Mouse (Mus musculus) midbrain, embryonic 12.5 days (tissue): ENCODE measurements around the gene Arel1. TPM values are rescaled to one million over a fixed set of nuclear protein-coding genes. Genes with fewer than 3 reads are reported as not detected.

Experiments
- ATAC-seq: fragments of 200-750 bp; cut with Nextera tagmentation; 2 replicates; pipeline ENCODE4 v1.8.0; 2017; ENCODE audit warnings: low read depth, moderate TSS enrichment, moderate library complexity; ENCODE audit not compliant: low FRiP score
- H3K27ac ChIP-seq: fragments of 300-500 bp; sonication (generic); replicated peaks from 2 replicates; pipeline ENCODE4 v1.5.1; 2016; ENCODE audit warnings: mild to moderate bottlenecking
- H3K27me3 ChIP-seq: fragments of 300-500 bp; sonication (generic); 2 replicates; pipeline ENCODE4 v1.6.1; 2016; ENCODE audit warnings: mild to moderate bottlenecking
- H3K36me3 ChIP-seq: fragments of 300-500 bp; sonication (generic); 2 replicates; pipeline ENCODE4 v1.6.1; 2016
- H3K4me1 ChIP-seq: fragments of 300-500 bp; sonication (generic); 2 replicates; pipeline ENCODE4 v1.6.1; 2016
- H3K4me2 ChIP-seq: fragments of 300-500 bp; sonication (generic); replicated peaks from 2 replicates; pipeline ENCODE4 v1.6.1; 2016; ENCODE audit warnings: mild to moderate bottlenecking, moderate library complexity
- H3K4me3 ChIP-seq: fragments of 300-500 bp; sonication (generic); 2 replicates; pipeline ENCODE4 v1.5.1; 2016; ENCODE audit warnings: mild to moderate bottlenecking
- H3K9ac ChIP-seq: fragments of 300-500 bp; sonication (generic); replicated peaks from 2 replicates; pipeline ENCODE4 v1.6.1; 2016; ENCODE audit warnings: mild to moderate bottlenecking, moderate library complexity
- H3K9me3 ChIP-seq: fragments of 300-500 bp; sonication (generic); 2 replicates; pipeline ENCODE4 v1.6.1; 2016; ENCODE audit warnings: mild to moderate bottlenecking
- WGBS: fragments of 180-500 bp; shearing (Covaris S2); methylation state at CpG from one replicate; pipeline ENCODE4 v1.1.7; 2016; 5-methylcytosine and 5-hydroxymethylcytosine counted together
- polyA plus RNA-seq: library from polyadenylated mRNA; unstranded; fragments of >200 nt; fragmentation: Nextera tagmentation; extraction: Ambion mirVana; gene quantifications from 2 replicates; pipeline ENCODE4 v1.2.1, GENCODE M21; 2016

The Arel1 gene
- 29.2 and 31.0 TPM in 2 replicates for polyA plus RNA-seq

DNA sequence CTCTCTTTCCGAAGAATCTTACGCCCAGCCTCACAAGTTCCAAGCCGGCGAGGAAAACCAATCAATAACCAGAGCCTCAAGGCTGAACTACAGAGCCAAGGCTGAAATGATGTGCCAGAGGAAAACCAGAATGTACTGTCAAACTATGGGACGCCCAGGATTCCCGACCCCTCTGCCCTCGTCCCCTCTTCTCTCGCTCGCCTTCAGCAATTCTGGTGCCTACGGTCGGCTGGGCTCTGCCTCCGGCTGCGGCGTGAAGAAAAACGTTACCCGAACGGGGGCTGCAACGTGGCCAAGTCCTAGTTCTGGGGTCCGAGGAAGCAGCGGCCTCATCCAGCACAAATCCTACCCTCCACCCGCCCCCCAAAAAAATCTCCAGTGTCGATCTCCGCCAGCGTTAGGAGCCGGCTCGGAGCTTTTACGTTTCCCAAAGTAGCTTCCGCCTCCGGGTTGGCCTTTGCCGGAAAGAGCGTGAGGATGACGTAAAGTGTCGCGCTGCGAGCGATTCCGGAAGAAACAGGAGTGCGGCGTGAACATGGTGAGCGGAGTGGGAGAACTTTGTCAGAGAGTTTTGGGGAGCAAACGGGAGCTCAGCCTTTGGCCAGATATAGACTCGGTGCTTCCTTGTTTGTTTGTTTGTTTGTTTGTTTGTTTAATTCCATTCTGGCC lies at the start of gene Arel1, which contains the start of gene Fcf1:
Arel1 (minus strand) TSS at position 473 of the 669 bp plus-strand sequence.
Fcf1 (plus strand) TSS at position 470 of the 669 bp plus-strand sequence.
- under 1% methylated on average over 42 of the region's 42 CpGs for WGBS
- Histone ChIP-seq H3K27ac (peak within 1 kb of the TSS; percentile 60; the same call in 1 of the 2 replicates), H3K4me2 (peak within 1 kb of the TSS; percentile 90), H3K9ac (peak within 1 kb of the TSS; percentile 83), H3K4me3 (peak within 1 kb of the TSS; percentile 81), H3K36me3 (peaks cover 24% of the 10 kb centered on the region), H3K9me3 (no peaks in the 10 kb centered on the region), H3K27me3 (no peaks in the 10 kb centered on the region), H3K4me1 (peaks cover 19% of the 10 kb centered on the region)
- ATAC-seq, result peak; percentile 41; the same call in 1 of the 2 replicates

DNA sequence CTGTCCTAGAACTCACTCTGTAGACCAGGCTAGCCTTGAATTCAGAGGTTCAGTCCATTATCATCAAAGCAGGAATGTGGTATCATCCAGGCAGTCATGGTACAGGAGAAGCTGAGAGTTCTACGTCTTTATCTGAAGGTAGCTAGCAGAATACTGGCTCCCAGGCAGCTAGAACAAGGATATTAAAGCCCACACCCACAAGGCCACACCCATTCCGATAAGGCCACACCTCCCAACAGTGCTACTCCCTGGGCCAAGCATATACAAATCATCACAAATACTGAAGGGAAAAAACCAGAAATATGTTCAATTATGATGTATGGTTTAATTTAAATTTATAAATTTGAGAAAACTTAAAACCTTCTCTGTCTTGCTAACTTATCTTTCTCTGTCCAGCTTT lies 41.5 kb upstream of the Arel1 start:
- Histone ChIP-seq H3K4me1 (no peaks in the 10 kb centered on the region), H3K4me2 (no peak overlapping the region), H3K27ac (no peak overlapping the region), H3K9me3 (no peaks in the 10 kb centered on the region), H3K9ac (no peak overlapping the region), H3K4me3 (no peak overlapping the region), H3K27me3 (no peaks in the 10 kb centered on the region), H3K36me3 (peaks cover 46% of the 10 kb centered on the region)
- ATAC-seq, result no peak
- WGBS, result 97% methylated on average over 2 of the region's 2 CpGs

DNA sequence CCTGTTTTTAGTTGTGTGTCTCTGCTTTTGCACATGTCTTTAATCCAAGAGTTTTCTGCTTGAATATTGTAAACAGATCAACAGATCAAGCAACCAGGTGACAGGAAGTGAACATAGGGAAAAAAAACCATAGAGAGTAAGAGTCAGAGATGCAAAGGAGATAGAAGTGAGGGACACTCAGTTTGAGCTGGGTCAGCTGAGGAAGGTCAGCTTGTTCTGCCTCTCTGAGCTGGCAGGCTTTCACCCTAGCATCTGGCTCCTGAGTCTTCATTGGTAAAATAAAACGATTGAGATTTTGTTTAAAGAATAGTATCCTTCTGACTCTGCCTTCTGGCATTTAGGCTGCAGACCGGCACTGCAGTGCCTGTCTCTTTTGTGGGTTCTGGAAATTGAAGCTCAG lies 39.8 kb upstream of the Arel1 start:
- no peak overlapping the region for H3K27ac ChIP-seq
- no peaks in the 10 kb centered on the region for H3K4me1 ChIP-seq
- H3K9me3 ChIP-seq, result no peaks in the 10 kb centered on the region
- no peaks in the 10 kb centered on the region for H3K27me3 ChIP-seq
- H3K36me3 ChIP-seq, result peaks cover 35% of the 10 kb centered on the region
- no peak overlapping the region for H3K4me3 ChIP-seq
- H3K9ac ChIP-seq, result no peak overlapping the region
- H3K4me2 ChIP-seq, result no peak overlapping the region
- WGBS, result 90% methylated on average over 2 of the region's 2 CpGs
- ATAC-seq, result no peak

DNA sequence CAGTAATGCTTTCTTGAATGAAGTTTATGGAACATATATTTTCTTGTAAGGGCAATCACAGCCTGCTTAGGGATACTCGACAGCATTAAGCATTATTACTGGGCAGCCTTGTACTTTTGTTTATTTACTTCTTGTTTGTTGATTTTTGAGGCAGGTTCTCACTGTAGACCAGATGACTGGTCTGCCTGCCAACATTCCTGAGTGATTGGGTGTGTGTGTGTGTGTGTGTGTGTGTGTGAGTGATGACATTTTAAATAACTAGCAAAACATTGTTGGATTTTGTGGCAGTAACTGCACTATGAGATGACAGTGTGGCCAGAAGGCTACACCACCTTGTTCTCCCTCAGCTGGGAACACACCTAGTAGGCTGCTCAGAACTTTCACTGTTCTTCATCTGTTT lies 39.1 kb upstream of the Arel1 start:
- peaks cover 33% of the 10 kb centered on the region for H3K36me3 ChIP-seq
- no peaks in the 10 kb centered on the region for H3K9me3 ChIP-seq
- no peak overlapping the region for H3K4me3 ChIP-seq
- ATAC-seq, result no peak
- no peak overlapping the region for H3K9ac ChIP-seq
- no peak overlapping the region for H3K4me2 ChIP-seq
- 96% methylated on average over 1 of the region's 1 CpGs for WGBS
- H3K27me3 ChIP-seq, result no peaks in the 10 kb centered on the region
- no peak overlapping the region for H3K27ac ChIP-seq
- H3K4me1 ChIP-seq, result no peaks in the 10 kb centered on the region

DNA sequence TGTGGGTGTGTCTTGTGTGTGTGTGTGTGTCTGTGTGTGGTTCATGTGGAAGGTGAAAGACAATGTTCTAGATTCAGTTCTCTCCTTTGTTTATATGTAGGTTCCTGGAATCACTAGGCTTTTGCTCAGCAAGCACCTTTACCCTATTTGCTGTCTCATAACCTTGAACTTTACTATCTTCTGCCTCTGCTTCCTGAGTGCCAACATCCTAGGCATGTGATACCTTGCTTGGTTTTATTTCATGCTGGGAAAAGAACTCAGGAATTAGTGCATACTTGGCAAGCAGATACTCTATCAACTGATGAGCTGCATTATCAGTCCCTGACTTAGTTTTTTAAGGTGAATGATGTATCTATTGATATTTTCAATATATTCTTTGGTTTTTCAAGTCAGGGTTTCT lies 36.3 kb upstream of the Arel1 start:
- Histone ChIP-seq H3K27ac (no peak overlapping the region), H3K27me3 (no peaks in the 10 kb centered on the region), H3K4me1 (no peaks in the 10 kb centered on the region), H3K4me3 (no peak overlapping the region), H3K36me3 (peaks cover 18% of the 10 kb centered on the region), H3K9ac (no peak overlapping the region), H3K4me2 (no peak overlapping the region), H3K9me3 (no peaks in the 10 kb centered on the region)
- ATAC-seq, result no peak

DNA sequence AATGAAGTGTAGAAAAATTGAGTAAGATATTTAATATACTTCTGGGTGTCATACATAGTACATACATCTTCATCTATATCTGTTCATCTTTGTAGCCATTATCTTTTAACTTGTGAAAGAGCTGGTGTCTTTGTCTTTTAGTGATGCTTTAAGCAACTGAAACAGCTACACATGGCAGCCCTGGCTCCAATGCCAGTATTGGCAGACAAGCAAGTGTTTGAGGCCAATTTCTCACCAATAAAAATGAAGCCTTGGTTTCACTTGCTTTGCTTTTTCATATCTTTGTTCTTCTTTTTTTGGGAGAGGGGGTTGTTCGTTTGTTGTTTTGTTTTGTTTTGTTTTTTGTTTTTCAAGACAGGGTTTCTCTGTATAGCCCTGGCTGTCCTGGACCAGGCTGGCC lies 35.5 kb upstream of the Arel1 start:
- ATAC-seq, result no peak
- no peak overlapping the region for H3K9ac ChIP-seq
- no peak overlapping the region for H3K27ac ChIP-seq
- no peaks in the 10 kb centered on the region for H3K27me3 ChIP-seq
- no peak overlapping the region for H3K4me3 ChIP-seq
- H3K9me3 ChIP-seq, result no peaks in the 10 kb centered on the region
- peaks cover 12% of the 10 kb centered on the region for H3K36me3 ChIP-seq
- H3K4me2 ChIP-seq, result no peak overlapping the region
- WGBS, result 96% methylated on average over 1 of the region's 1 CpGs
- no peaks in the 10 kb centered on the region for H3K4me1 ChIP-seq

DNA sequence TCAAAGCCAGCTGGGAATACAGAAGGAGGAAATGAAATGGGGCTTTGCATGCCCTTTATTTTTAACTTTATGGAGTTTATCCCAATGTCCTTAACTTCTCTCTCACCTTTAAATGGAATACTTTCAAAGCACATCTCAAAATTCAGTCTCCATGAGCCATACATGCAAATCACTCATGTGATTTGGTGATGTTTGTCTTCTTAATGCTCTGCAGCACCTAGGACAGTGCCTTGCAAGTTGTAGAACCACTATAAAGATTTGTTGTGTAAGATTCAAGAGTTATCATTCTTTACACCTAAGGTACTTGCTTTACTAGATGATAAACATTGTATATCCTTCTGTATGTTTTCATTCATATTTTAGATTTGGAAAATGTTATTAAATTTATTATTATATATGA lies 28.4 kb upstream of the Arel1 start:
- Histone ChIP-seq H3K4me3 (peak overlapping the region; percentile 87), H3K4me1 (peaks cover 22% of the 10 kb centered on the region), H3K9ac (peak overlapping the region; percentile 15; the same call in 1 of the 2 replicates), H3K4me2 (peak overlapping the region; percentile 97), H3K27me3 (no peaks in the 10 kb centered on the region), H3K27ac (no peak overlapping the region), H3K36me3 (0 out of 2 replicates have a peak, but pooled peaks cover 6% of the 10 kb centered on the region), H3K9me3 (no peaks in the 10 kb centered on the region)
- ATAC-seq, result no peak

DNA sequence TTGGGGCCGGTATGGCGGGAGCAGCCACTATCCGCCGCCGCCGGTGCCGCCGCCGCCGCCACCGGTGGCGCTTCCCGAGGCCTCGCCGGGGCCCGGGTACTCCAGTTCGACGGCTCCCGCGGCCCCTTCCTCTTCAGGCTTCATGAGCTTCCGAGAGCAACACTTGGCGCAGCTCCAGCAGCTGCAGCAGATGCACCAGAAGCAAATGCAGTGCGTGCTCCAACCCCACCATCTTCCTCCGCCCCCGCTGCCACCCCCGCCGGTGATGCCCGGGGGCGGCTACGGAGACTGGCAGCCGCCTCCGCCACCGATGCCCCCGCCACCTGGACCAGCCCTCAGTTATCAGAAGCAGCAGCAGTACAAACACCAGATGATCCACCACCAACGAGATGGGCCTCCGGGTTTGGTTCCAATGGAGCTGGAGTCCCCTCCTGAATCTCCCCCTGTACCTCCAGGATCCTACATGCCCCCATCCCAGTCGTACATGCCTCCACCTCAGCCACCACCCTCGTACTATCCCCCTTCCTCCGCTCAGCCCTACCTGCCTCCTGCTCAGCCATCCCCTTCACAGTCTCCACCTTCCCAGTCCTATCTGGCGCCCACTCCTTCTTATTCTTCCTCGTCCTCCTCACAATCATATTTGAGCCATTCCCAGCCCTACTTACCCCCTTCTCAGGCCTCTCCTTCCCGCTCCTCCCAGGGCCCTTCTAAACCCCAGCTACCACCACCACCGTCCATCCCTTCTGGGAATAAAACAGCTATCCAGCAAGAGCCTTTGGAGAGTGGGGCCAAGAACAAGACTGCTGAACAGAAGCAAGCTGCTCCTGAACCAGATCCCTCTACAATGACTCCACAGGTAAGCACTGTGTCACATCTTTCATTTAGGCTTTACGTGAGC lies 26.1 kb upstream of the Arel1 start:
- Histone ChIP-seq H3K4me2 (peak overlapping the region; percentile 97), H3K9me3 (no peaks in the 10 kb centered on the region), H3K4me3 (peak overlapping the region; percentile 87), H3K36me3 (no peaks in the 10 kb centered on the region), H3K4me1 (peaks cover 22% of the 10 kb centered on the region), H3K27me3 (no peaks in the 10 kb centered on the region), H3K9ac (peak overlapping the region; percentile 94), H3K27ac (peak overlapping the region; percentile 83)
- ATAC-seq, result peak; percentile 78
- under 1% methylated on average over 43 of the region's 44 CpGs for WGBS

DNA sequence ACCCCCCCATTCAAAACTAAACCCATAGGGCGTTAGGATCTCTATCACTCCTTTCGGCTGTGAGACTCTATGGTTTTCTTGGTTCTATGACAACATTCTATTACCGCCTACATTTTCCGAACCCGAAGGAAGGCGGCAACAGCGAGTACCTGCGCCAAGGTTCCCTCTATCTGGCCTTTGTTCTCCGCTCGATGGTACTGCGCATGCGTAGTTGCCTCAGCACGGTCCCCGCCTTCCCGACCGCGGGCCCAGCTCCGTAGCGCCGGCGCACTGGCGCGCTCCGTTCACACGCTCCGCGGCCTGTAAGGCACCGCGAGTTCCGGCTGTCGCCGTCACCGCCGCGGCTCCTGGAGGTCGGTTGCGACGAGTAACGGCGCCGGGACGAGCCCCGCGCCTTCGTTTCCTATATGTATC lies 25.4 kb upstream of the Arel1 start, which contains the start of gene Ylpm1:
Ylpm1 (plus strand) TSS at position 239 of the 414 bp plus-strand sequence.
- peak within 1 kb of the TSS; percentile 87 for H3K4me3 ChIP-seq
- H3K9me3 ChIP-seq, result no peaks in the 10 kb centered on the region
- no peaks in the 10 kb centered on the region for H3K36me3 ChIP-seq
- H3K9ac ChIP-seq, result peak within 1 kb of the TSS; percentile 94
- H3K27me3 ChIP-seq, result no peaks in the 10 kb centered on the region
- under 1% methylated on average over 45 of the region's 45 CpGs for WGBS
- H3K27ac ChIP-seq, result peak within 1 kb of the TSS; percentile 83
- peak; percentile 97 for ATAC-seq
- peak within 1 kb of the TSS; percentile 97 for H3K4me2 ChIP-seq
- peaks cover 22% of the 10 kb centered on the region for H3K4me1 ChIP-seq

DNA sequence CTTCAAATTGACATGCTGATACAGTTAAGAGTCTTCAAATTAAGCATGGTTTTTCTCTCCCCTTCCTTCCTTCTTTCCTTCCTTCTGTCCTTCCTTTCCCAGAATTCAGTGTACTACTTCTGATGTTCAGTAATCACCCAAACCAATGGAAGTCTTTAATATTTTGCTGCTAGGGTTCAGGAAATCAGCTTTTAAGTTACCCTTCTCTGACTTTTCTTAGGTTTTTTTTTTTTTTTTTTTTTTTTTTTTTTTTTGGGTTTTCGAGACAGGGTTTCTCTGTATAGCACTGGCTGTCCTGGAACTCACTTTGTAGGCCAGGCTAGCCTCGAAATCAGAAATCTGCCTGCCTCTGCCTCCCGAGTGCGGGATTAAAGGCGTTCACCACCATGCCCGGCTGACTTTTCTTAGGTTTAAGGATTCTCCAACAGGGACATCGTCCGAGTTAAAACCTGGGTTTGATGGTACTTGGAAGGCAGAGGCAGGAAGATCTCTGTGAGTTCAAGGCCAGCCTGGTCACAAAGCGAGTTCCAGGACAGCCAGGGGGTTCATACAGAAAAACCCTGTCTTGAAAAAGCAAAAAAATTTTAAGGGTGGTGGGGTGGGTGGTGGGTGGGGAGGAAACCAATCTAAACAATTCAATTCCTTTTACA lies 24.5 kb upstream of the Arel1 start:
- Histone ChIP-seq H3K4me3 (peak overlapping the region; percentile 87), H3K9ac (no peak overlapping the region; the same call in 1 of the 2 replicates), H3K4me2 (peak overlapping the region; percentile 97)

DNA sequence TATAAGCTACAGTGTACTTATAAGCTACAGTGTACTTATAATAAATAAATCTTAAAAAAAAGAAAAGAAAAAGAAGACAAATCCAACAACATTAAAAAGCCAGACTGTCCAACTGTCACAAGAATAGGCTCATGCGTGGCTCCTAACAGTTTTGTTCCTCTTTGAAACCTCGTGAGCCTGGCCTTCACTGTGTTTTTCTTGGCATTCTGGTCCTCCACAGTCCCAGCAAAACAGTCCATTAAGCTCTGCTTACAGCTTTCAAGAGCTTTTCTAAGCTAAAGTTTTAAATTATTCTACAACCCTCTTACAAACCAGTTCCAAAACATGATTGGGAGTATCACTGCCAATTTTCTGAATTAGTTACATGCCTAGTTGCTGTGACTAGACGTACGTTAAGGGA lies 18.8 kb upstream of the Arel1 start:
- no peak overlapping the region for H3K4me3 ChIP-seq
- H3K36me3 ChIP-seq, result peaks cover 5% of the 10 kb centered on the region; the same call in 1 of the 2 replicates
- H3K27ac ChIP-seq, result no peak overlapping the region
- no peak overlapping the region for H3K4me2 ChIP-seq
- peaks cover 3% of the 10 kb centered on the region; the same call in 1 of the 2 replicates for H3K27me3 ChIP-seq
- ATAC-seq, result no peak
- no peak overlapping the region for H3K9ac ChIP-seq
- no peaks in the 10 kb centered on the region for H3K9me3 ChIP-seq
- WGBS, result 72% methylated on average over 4 of the region's 4 CpGs
- no peaks in the 10 kb centered on the region for H3K4me1 ChIP-seq

More for the DNA sequence above, 24.5 kb upstream of the Arel1 start:
- 93% methylated on average over 9 of the region's 9 CpGs for WGBS
- ATAC-seq, result no peak
- H3K9me3 ChIP-seq, result no peaks in the 10 kb centered on the region
- H3K4me1 ChIP-seq, result peaks cover 22% of the 10 kb centered on the region
- H3K27me3 ChIP-seq, result no peaks in the 10 kb centered on the region
- H3K36me3 ChIP-seq, result no peaks in the 10 kb centered on the region
- H3K27ac ChIP-seq, result no peak overlapping the region
